Mouse (Mus musculus): Measurements from ENCODE around the gene Iffo2.
A peak's percentile ranks its signal among the peaks of the same experiment; 100 is the strongest.

DNA sequence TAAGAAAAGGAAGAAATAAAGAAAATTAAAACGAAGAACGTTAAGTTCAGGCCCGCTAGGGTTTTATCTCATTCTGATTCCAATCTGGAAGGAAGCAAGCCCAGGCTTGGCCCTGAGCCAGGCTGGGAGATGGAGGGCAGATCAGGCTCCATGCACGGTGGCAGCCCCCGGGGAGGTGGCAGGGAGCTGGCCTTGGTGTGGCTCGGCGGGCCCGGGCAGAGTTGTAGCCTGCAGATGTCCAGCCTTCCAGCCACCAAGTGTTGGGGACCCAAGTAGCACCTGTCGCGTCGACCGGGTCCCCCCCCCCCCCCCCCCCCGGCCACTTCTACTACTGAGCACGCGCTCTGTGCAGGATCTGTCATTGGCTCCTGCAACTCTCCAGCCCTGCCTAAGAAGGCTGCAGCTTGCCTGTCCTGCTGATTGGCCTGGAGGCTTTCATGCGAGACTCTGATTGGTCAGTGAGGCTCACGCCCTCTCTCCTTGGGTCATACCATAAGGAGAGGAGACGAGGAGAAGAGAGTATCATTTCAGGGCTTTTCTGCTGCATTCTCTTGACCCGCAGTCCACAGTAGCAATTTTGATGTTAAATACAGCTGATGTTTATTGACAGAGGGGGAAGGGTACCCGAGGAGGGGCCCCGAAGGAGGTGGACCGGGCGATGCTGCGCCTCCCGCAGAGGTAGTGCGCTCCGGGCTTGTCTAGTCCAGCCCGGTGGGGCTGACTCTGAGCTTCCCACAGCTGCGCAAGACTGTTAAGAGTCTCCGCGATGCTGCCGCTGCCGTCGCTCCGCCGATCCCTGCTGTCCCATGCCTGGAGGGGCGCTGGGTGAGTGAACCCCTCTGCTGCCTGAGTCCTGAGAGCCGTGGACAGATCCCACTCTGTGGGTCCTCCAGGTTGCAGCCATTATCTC lies 92.3 kb downstream of the Iffo2 start, which contains the start of gene Aldh4a1:
- TF ChIP-seq CTCF (IDR thresholded peaks at IDR 0.05; ENCODE audit: low read depth) (no peak), EP300 (IDR thresholded peaks at IDR 0.05; ENCODE audit: low read depth) (peak; percentile 78; the same call in 1 of the 2 replicates)
